Mouse (Mus musculus): ENCODE data around the gene Rps6ka5. TPM values are rescaled to one million over a fixed set of nuclear protein-coding genes. Genes with fewer than 3 reads are reported as not detected.
A peak's percentile ranks its signal among the peaks of the same experiment; 100 is the strongest.

Rps6ka5 gene
- polyA plus RNA-seq, 1 experiment from 2014 or later = 5.2 TPM

DNA sequence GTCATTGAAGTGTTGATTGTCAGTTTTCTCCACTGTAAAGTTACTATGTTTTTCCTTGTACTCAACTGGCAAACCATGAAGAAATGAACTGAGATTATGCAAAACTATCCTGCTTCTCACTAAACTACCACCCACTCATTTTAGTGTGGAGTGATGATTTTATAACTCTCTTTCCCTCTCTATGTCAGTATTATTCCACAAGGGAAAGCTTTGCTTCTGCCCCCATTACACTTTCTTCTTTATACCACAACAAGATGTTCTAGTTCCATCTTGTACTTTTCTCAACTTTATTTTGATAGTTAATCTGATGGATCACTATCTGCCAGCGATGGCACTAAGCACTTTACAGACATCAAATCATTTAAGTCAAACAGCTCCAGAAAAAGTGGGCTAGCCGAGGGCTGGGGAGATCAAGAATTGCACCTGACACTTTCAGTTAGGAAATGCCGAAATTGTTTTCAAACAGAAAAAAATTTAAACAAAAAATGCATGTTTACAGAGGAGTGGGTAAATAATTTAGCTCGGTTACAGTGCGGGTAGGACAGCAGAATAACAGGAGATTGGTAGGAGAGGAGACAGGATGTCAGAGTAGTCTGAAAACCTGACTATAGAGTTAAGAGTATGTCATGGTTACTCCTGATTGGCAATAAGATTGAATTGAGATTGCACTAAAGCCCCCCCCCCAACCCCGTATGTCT, 91.0 kb downstream of the Rps6ka5 start:
- no peaks in the 10 kb centered on the region for H3K4me1 ChIP-seq (ENCODE audit: control insufficient read depth, insufficient read depth, low read length)
- no peak overlapping the region for H3K27ac ChIP-seq (replicated peaks; ENCODE audit: low read depth, low read length)
- H3K9ac ChIP-seq (ENCODE audit: low read length) = no peak overlapping the region
- no peaks in the 10 kb centered on the region for H3K36me3 ChIP-seq (ENCODE audit: control insufficient read depth, insufficient read depth, low read length)
- no peaks in the 10 kb centered on the region for H3K27me3 ChIP-seq (ENCODE audit: control insufficient read depth, insufficient read depth, low read length)
- H3K4me3 ChIP-seq (ENCODE audit: low read depth, low read length) = no peak overlapping the region
- H3K4me2 ChIP-seq (ENCODE audit: low read depth, severe bottlenecking) = no peak overlapping the region
- no peak for DNase-seq (ENCODE audit: low spot score)
- WGBS = 93% methylated on average over 6 of the region's 6 CpGs
- no peaks in the 10 kb centered on the region for H3K9me3 ChIP-seq (ENCODE audit: control insufficient read depth, low read length)
- no peak for ATAC-seq (ENCODE audit: insufficient number of reproducible peaks, low FRiP score, low TSS enrichment, low read depth)

DNA sequence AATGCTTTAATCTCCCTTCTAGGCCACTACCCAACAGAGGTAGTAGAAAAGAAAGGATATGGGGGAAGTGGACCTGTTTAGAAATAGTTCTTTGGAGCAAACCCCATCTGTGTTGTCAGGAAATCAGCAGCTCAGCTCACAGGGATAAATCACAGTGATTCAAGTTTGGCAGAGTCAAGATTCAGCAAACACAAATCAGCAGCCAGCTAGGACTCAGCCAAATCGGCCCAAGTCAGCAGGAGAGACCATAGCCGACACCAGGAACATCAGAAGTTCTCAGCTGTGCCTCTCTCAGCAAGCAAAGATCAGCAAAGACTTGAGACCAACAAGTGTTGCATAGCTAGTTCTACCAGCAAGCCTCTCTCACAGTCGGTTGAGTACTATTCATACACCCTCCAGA, 93.6 kb downstream of the Rps6ka5 start:
- H3K27ac ChIP-seq (replicated peaks; ENCODE audit: low read depth, low read length) = no peak overlapping the region
- H3K4me3 ChIP-seq (ENCODE audit: low read depth, low read length) = no peak overlapping the region
- H3K36me3 ChIP-seq (ENCODE audit: control insufficient read depth, insufficient read depth, low read length) = no peaks in the 10 kb centered on the region
- H3K4me2 ChIP-seq (ENCODE audit: low read depth, severe bottlenecking) = no peak overlapping the region
- no peaks in the 10 kb centered on the region for H3K27me3 ChIP-seq (ENCODE audit: control insufficient read depth, insufficient read depth, low read length)
- no peaks in the 10 kb centered on the region for H3K4me1 ChIP-seq (ENCODE audit: control insufficient read depth, insufficient read depth, low read length)
- no peaks in the 10 kb centered on the region for H3K9me3 ChIP-seq (ENCODE audit: control insufficient read depth, low read length)
- H3K9ac ChIP-seq (ENCODE audit: low read length) = no peak overlapping the region
- WGBS = 92% methylated on average over 3 of the region's 3 CpGs
- no peak for ATAC-seq (ENCODE audit: insufficient number of reproducible peaks, low FRiP score, low TSS enrichment, low read depth)
- no peak for DNase-seq (ENCODE audit: low spot score)

DNA sequence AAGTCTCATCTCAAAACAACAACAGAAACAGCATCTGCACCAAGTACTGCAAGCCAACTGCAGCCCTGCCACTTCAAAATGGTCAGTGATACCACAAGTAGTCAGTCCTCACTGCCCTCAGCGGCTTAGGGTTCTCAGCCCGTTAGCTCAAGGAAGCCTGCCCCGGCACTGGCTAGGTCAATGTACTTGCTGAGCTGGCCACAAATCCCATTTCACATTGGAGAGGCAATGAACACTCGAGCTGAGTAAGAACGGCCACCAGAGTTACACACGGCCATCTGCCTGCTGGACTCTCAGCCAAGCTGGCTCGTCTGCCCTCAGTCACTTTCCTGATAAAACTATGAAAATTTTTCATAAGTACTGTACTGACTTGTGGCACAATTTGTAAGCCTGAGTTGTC, 95.5 kb downstream of the Rps6ka5 start:
- Histone ChIP-seq H3K36me3 (ENCODE audit: control insufficient read depth, insufficient read depth, low read length) (no peaks in the 10 kb centered on the region), H3K27ac (replicated peaks; ENCODE audit: low read depth, low read length) (no peak overlapping the region), H3K4me1 (ENCODE audit: control insufficient read depth, insufficient read depth, low read length) (peaks cover 7% of the 10 kb centered on the region; the same call in 1 of the 2 replicates), H3K4me3 (ENCODE audit: low read depth, low read length) (no peak overlapping the region), H3K9me3 (ENCODE audit: control insufficient read depth, low read length) (no peaks in the 10 kb centered on the region), H3K27me3 (ENCODE audit: control insufficient read depth, insufficient read depth, low read length) (no peaks in the 10 kb centered on the region), H3K4me2 (ENCODE audit: low read depth, severe bottlenecking) (no peak overlapping the region), H3K9ac (ENCODE audit: low read length) (no peak overlapping the region)
- no peak for ATAC-seq (ENCODE audit: insufficient number of reproducible peaks, low FRiP score, low TSS enrichment, low read depth)
- no peak for DNase-seq (ENCODE audit: low spot score)
- WGBS = 91% methylated on average over 7 of the region's 7 CpGs

DNA sequence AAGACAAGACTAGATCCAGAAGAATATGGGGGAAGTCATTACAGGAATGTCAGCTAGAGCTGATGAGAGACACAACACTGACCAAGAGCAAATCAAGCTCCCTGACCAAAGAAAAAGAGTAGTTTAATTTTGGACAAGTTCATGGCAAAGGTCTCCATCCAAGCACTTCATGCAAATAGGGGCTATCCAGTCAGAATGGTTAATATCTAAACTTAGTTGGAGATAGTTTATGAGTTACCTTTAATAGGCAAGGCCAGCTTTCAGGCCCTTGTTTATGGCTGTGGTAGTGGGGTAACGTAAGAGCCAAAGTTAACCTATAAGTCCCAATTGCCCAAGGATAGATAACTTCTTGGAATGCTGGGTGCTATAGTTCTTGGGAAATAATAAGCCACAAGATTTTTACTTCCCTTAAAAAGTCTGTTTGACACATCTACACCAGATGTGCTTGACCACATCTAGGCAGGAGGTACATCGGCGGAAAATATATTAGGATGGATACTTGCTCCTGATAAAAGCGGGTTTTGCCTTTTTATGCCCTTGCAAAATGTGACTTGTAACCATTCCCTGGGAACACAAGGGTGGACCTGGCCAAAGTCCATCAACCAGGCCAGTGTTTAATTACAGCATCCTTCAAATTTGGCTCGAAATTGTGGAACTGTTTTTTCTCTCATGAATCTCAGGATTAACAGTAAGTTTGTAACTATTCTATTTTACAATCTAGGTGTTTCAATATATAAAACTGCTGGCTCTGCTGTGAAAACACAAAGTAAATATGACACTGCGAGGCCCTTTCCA, 97.5 kb downstream of the Rps6ka5 start:
- Histone ChIP-seq H3K27me3 (ENCODE audit: control insufficient read depth, insufficient read depth, low read length) (no peaks in the 10 kb centered on the region), H3K4me1 (ENCODE audit: control insufficient read depth, insufficient read depth, low read length) (peaks cover 7% of the 10 kb centered on the region; the same call in 1 of the 2 replicates), H3K9me3 (ENCODE audit: control insufficient read depth, low read length) (no peaks in the 10 kb centered on the region), H3K27ac (replicated peaks; ENCODE audit: low read depth, low read length) (no peak overlapping the region), H3K9ac (ENCODE audit: low read length) (no peak overlapping the region), H3K4me2 (ENCODE audit: low read depth, severe bottlenecking) (no peak overlapping the region), H3K4me3 (ENCODE audit: low read depth, low read length) (no peak overlapping the region), H3K36me3 (ENCODE audit: control insufficient read depth, insufficient read depth, low read length) (no peaks in the 10 kb centered on the region)
- DNase-seq (ENCODE audit: low spot score) (no peak), ATAC-seq (ENCODE audit: insufficient number of reproducible peaks, low FRiP score, low TSS enrichment, low read depth) (no peak)
- 81% methylated on average over 6 of the region's 6 CpGs for WGBS

DNA sequence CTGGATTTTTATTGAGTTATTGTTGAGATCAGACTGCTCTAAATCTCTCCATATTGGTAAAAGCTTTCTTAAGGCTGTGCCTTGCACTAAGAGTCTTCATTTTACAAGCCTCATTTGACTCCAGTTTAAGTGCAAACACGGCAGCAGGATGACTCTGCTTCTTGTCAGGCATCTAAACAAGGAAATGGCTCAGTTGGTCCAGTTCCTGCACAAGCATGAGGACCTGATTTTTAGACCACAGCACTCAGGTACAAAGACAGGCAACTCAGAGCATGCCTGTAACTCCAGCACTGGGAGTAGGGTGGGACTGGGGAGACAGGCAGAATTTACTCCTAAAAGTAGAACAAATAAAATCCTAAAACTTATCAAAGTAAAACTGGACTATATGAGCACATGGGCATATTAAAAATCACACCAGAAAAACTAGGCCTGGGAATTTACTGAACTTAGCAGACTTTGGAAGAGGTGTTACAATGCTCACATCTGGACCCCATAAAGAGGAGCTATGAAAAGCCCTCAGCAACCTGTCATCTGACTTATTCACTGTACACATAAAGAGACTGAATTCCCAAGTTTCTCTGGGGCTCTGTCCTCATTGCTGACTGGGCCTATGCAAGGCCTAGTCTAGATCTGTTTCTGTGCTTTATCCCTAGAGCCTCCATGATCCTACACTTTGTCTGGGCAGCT, 99.6 kb downstream of the Rps6ka5 start:
- peaks cover 7% of the 10 kb centered on the region; the same call in 1 of the 2 replicates for H3K4me1 ChIP-seq (ENCODE audit: control insufficient read depth, insufficient read depth, low read length)
- 14% methylated on average over 1 of the region's 1 CpGs for WGBS
- H3K27ac ChIP-seq (replicated peaks; ENCODE audit: low read depth, low read length) = peak overlapping the region; percentile 51
- H3K27me3 ChIP-seq (ENCODE audit: control insufficient read depth, insufficient read depth, low read length) = no peaks in the 10 kb centered on the region
- no peaks in the 10 kb centered on the region for H3K36me3 ChIP-seq (ENCODE audit: control insufficient read depth, insufficient read depth, low read length)
- H3K4me2 ChIP-seq (ENCODE audit: low read depth, severe bottlenecking) = no peak overlapping the region
- DNase-seq (ENCODE audit: low spot score) (peak; percentile 30), ATAC-seq (ENCODE audit: insufficient number of reproducible peaks, low FRiP score, low TSS enrichment, low read depth) (peak; percentile 65; the same call in 1 of the 2 replicates)
- no peaks in the 10 kb centered on the region for H3K9me3 ChIP-seq (ENCODE audit: control insufficient read depth, low read length)
- no peak overlapping the region for H3K9ac ChIP-seq (ENCODE audit: low read length)
- no peak overlapping the region for H3K4me3 ChIP-seq (ENCODE audit: low read depth, low read length)

DNA sequence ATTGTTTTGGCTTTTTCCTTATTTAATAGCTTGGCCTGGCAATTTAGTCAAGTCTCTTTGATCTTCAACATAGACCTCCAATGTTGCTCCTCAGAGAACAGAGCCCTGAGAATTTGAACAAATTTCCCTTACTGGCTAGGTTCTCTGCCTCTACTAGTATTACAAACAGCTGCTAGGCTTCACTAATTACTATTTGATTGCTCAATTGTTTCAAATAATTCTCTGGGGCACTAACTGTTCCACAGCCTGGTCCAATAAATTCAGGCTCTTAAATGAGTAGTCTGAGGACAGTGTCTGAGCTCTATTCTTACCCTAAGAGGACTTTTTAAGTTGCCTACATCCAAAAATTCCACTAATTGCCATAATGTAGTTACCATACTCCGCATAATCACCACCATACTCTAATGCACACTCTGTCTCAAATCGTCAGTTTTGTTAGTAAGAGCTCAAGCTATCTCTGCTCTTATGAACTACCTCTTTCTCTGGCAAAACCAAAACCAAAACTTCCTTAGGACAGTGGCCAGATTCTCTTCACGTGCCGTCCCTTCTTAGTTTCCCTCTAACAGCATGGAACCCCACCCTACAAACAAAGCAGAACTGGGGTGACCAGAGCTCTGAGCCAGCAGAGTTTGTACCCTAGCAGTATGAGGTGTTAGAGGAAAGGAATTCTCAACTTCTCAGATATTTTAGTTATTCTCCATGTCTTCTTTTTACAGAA, 100.4 kb downstream of the Rps6ka5 start:
- 77% methylated on average over 4 of the region's 4 CpGs for WGBS
- Histone ChIP-seq H3K9ac (ENCODE audit: low read length) (no peak overlapping the region), H3K4me2 (ENCODE audit: low read depth, severe bottlenecking) (no peak overlapping the region), H3K9me3 (ENCODE audit: control insufficient read depth, low read length) (no peaks in the 10 kb centered on the region), H3K27ac (replicated peaks; ENCODE audit: low read depth, low read length) (peak overlapping the region; percentile 51), H3K4me3 (ENCODE audit: low read depth, low read length) (no peak overlapping the region), H3K36me3 (ENCODE audit: control insufficient read depth, insufficient read depth, low read length) (no peaks in the 10 kb centered on the region), H3K4me1 (ENCODE audit: control insufficient read depth, insufficient read depth, low read length) (peaks cover 7% of the 10 kb centered on the region; the same call in 1 of the 2 replicates), H3K27me3 (ENCODE audit: control insufficient read depth, insufficient read depth, low read length) (no peaks in the 10 kb centered on the region)
- ATAC-seq (ENCODE audit: insufficient number of reproducible peaks, low FRiP score, low TSS enrichment, low read depth) (no peak), DNase-seq (ENCODE audit: low spot score) (no peak)

DNA sequence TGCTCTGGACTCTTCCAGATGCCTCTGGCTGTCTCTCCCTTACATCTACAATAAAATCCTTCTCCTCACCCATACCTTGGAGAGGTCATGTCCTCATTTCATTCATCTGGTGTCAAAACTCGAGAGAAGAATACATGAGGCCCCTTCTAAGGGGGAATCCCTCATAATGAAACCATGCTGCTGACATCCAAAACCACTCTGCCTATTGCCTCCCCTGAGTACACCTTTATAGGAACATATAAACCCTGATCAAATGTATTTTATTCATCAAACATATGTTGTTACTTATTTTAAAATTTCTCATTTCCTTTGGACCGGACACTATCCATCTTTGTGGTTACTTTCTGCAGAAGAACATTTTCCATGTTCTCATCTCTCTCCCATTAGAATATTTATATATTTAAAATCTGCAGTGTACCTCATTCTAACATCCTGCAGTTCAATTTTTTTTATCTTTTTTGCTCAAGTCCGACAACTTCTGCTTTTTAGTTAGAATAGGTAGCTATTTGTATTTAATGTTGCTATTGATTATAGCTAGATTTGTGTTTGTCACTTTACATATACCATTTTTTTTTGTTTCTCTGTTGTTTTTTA, 101.8 kb downstream of the Rps6ka5 start:
- no peak overlapping the region for H3K9ac ChIP-seq (ENCODE audit: low read length)
- H3K4me3 ChIP-seq (ENCODE audit: low read depth, low read length) = no peak overlapping the region
- H3K9me3 ChIP-seq (ENCODE audit: control insufficient read depth, low read length) = no peaks in the 10 kb centered on the region
- peaks cover 7% of the 10 kb centered on the region; the same call in 1 of the 2 replicates for H3K4me1 ChIP-seq (ENCODE audit: control insufficient read depth, insufficient read depth, low read length)
- no peaks in the 10 kb centered on the region for H3K36me3 ChIP-seq (ENCODE audit: control insufficient read depth, insufficient read depth, low read length)
- no peaks in the 10 kb centered on the region for H3K27me3 ChIP-seq (ENCODE audit: control insufficient read depth, insufficient read depth, low read length)
- WGBS = 78% methylated on average over 3 of the region's 3 CpGs
- DNase-seq (ENCODE audit: low spot score) (no peak), ATAC-seq (ENCODE audit: insufficient number of reproducible peaks, low FRiP score, low TSS enrichment, low read depth) (no peak)
- H3K27ac ChIP-seq (replicated peaks; ENCODE audit: low read depth, low read length) = no peak overlapping the region
- no peak overlapping the region for H3K4me2 ChIP-seq (ENCODE audit: low read depth, severe bottlenecking)

DNA sequence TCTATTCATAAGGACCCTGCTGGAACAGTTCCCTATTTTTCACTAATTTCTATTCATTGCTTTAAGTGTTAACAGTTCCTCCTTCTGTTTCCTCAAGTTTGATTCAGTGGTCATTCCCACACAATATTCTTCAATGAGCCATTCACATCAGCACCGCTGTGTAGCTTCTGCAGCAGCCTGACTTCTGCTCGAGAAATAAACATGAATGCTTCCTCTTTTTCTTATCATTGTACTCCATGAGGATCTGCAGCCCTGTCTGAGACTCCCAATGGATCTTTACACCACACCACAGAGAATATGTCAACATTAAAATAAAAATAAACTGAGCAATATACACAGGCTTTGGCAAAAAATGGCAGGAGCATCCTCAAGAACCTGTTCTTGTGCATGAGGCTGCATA, 111.5 kb downstream of the Rps6ka5 start:
- Histone ChIP-seq H3K4me1 (ENCODE audit: control insufficient read depth, insufficient read depth, low read length) (no peaks in the 10 kb centered on the region), H3K9ac (ENCODE audit: low read length) (no peak overlapping the region), H3K4me2 (ENCODE audit: low read depth, severe bottlenecking) (no peak overlapping the region), H3K9me3 (ENCODE audit: control insufficient read depth, low read length) (no peaks in the 10 kb centered on the region), H3K4me3 (ENCODE audit: low read depth, low read length) (no peak overlapping the region), H3K27ac (replicated peaks; ENCODE audit: low read depth, low read length) (no peak overlapping the region), H3K36me3 (ENCODE audit: control insufficient read depth, insufficient read depth, low read length) (no peaks in the 10 kb centered on the region), H3K27me3 (ENCODE audit: control insufficient read depth, insufficient read depth, low read length) (no peaks in the 10 kb centered on the region)
- no peak for DNase-seq (ENCODE audit: low spot score)
- ATAC-seq (ENCODE audit: insufficient number of reproducible peaks, low FRiP score, low TSS enrichment, low read depth) = no peak
- 92% methylated on average over 2 of the region's 2 CpGs for whole genome bisulfite sequencing
